Mouse (Mus musculus) monocyte, adult 5-6 weeks (primary cell): ENCODE measurements around the gene Slc27a2. TPM values are rescaled to one million over a fixed set of nuclear protein-coding genes. Genes with fewer than 3 reads are reported as not detected.

Experiments
- total RNA-seq: library from RNA; stranded (forward); fragments of 200-1000, 200-491, 200-594 nt; gene quantifications from 3 replicates; pipeline ENCODE4 v1.2.3, GENCODE M21; 2017

The Slc27a2 gene
- total RNA-seq, 1 experiment from 2014 or later = not detected

Other genes starting within 250 kb of the Slc27a2 start
- 75.4 to 129 TPM (median 81.3 TPM) in 3 replicates for gene Atp8b4, start 51.7 kb upstream of the Slc27a2 start, total RNA-seq
- gene Hdc, start 66.9 kb downstream of the Slc27a2 start, total RNA-seq = 27.7 to 79.7 TPM (median 71.5 TPM) in 3 replicates
- gene Gabpb1, start 123.9 kb downstream of the Slc27a2 start, total RNA-seq = 22.6 to 29.9 TPM (median 25.9 TPM) in 3 replicates
- 72.0 to 89.6 TPM (median 77.6 TPM) in 3 replicates for gene Usp8, start 154.9 kb downstream of the Slc27a2 start, total RNA-seq
- 0.49 to 0.57 TPM in 2 of 3 replicates, not detected in the other for gene Usp50, start 231.1 kb downstream of the Slc27a2 start, total RNA-seq